In the genomic region with DNA sequence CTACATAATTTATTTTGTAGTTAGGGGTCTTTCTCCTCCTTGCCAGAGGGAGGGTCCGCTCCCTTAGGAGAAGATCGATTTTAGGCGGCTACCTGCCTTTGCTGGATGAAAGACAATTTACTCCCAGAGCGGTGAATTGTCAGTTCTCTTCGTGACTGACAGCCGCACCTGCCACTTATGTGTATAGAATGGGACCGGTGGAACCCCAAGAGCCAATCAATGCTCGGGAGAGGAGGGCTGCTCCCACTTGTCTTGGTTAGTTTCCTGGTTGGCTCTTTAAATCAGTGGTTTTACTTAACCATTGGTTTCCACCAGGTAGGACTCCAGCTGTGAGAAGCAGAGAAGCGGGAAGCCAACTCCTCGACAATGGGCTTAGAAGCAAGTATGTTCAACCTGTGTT, we compare ENCODE assay signal across 9 mouse cellular contexts. TPM values are rescaled to one million over a fixed set of nuclear protein-coding genes. Genes with fewer than 3 reads are reported as not detected.
DNase-seq lines count a peak whose midpoint lies in the region; ATAC-seq lines count a peak whose summit lies in the region.
"Had no signal": no experiment of that assay in that cellular context is flagged by ENCODE, and none has a peak within 500 bp of the region (broad histone marks: within the 10 kb centered on the region; RNA-seq: fewer than 3 reads in every experiment).

No protein-coding gene starts in this region.

- H3K4me3 ChIP-seq in forebrain, embryonic 12.5 days (replicated peaks) = peak overlapping the region; percentile 75
- H3K4me3 ChIP-seq in hindbrain, embryonic 14.5 days (replicated peaks; ENCODE audit: low read length) = peak overlapping the region; percentile 55
- H3K4me3 ChIP-seq in lung, embryonic 16.5 days (ENCODE audit: low read length) = peak overlapping the region; percentile 71

- H3K4me1 ChIP-seq in forebrain, embryonic 12.5 days = peaks cover 13% of the 10 kb centered on the region; the same call in 1 of the 2 replicates
- H3K4me1 ChIP-seq in hindbrain, embryonic 14.5 days (replicated peaks; ENCODE audit: control insufficient read depth, insufficient read depth, low read length) = peaks cover 13% of the 10 kb centered on the region
- H3K4me1 ChIP-seq in lung, embryonic 16.5 days (replicated peaks; ENCODE audit: control insufficient read depth, insufficient read depth, low read length) = no peaks in the 10 kb centered on the region; the same call in 1 of the 2 replicates

- WGBS in forebrain, embryonic 12.5 days = 3% methylated on average over 10 of the region's 10 CpGs
- 5% methylated on average over 10 of the region's 10 CpGs for WGBS in hindbrain, embryonic 14.5 days
- 7% methylated on average over 10 of the region's 10 CpGs for WGBS in lung, embryonic 16.5 days

- H3K36me3 ChIP-seq in forebrain, embryonic 12.5 days (replicated peaks) = no peaks in the 10 kb centered on the region
- peaks cover 4% of the 10 kb centered on the region; the same call in 1 of the 2 replicates for H3K36me3 ChIP-seq in hindbrain, embryonic 14.5 days (replicated peaks; ENCODE audit: control insufficient read depth, insufficient read depth)
- H3K36me3 ChIP-seq in lung, embryonic 16.5 days (ENCODE audit: control insufficient read depth, insufficient read depth, low read length) = no peaks in the 10 kb centered on the region

- no peaks in the 10 kb centered on the region for H3K9me3 ChIP-seq in forebrain, embryonic 12.5 days
- H3K9me3 ChIP-seq in hindbrain, embryonic 14.5 days (ENCODE audit: control insufficient read depth, low read length) = no peaks in the 10 kb centered on the region
- no peaks in the 10 kb centered on the region for H3K9me3 ChIP-seq in lung, embryonic 16.5 days (ENCODE audit: control insufficient read depth, low read length)

- H3K27ac ChIP-seq in forebrain, embryonic 12.5 days = 0 out of 2 replicates have a peak overlapping the region, but pooled peaks have one; percentile 9
- peak overlapping the region; percentile 83; the same call in 1 of the 2 replicates for H3K27ac ChIP-seq in hindbrain, embryonic 14.5 days
- no peak overlapping the region for H3K27ac ChIP-seq in lung, embryonic 16.5 days (ENCODE audit: low read length)
- H3K27ac ChIP-seq: heart, adult 2 months had no signal

- peak overlapping the region; percentile 93 for H3K4me2 ChIP-seq in forebrain, embryonic 12.5 days
- H3K4me2 ChIP-seq in hindbrain, embryonic 14.5 days (replicated peaks) = peak overlapping the region; percentile 59
- peak overlapping the region; percentile 91 for H3K4me2 ChIP-seq in lung, embryonic 16.5 days (ENCODE audit: low read depth, low read length)

- peak; percentile 40 for DNase-seq in adrenal gland, adult 2 months
- no peak for DNase-seq in adrenal gland, adult 18-20 months (ENCODE audit: low spot score in 2 of 2)
- DNase-seq in hindbrain, embryonic 14.5 days (ENCODE audit: low spot score) = peak; percentile 73
- peak; percentile 67 to 71 for DNase-seq in layer of hippocampus, postnatal 36 days
- DNase-seq in right cerebral cortex, adult 2 months (ENCODE audit: low spot score in 2 of 2) = peak; percentile 81 to 84
- no peak for DNase-seq in B cell, adult 2 months

- no peaks in the 10 kb centered on the region for H3K27me3 ChIP-seq in forebrain, embryonic 12.5 days
- H3K27me3 ChIP-seq in hindbrain, embryonic 14.5 days (ENCODE audit: control insufficient read depth, insufficient read depth, low read length) = no peaks in the 10 kb centered on the region
- H3K27me3 ChIP-seq in lung, embryonic 16.5 days (ENCODE audit: control insufficient read depth, insufficient read depth, low read depth, low read length) = peaks cover 10% of the 10 kb centered on the region

- peak overlapping the region; percentile 82 for H3K9ac ChIP-seq in forebrain, embryonic 12.5 days
- H3K9ac ChIP-seq in hindbrain, embryonic 14.5 days = peak overlapping the region; percentile 87
- no peak overlapping the region for H3K9ac ChIP-seq in lung, embryonic 16.5 days (ENCODE audit: low read length)

- peak; percentile 77 for ATAC-seq in forebrain, embryonic 12.5 days (ENCODE audit: low FRiP score)
- ATAC-seq in hindbrain, embryonic 14.5 days (ENCODE audit: low FRiP score) = peak; percentile 69
- peak; percentile 62 for ATAC-seq in lung, embryonic 16.5 days (ENCODE audit: low read depth)

RNA-seq across cellular contexts. Expression of a gene that starts 1.1 kb away (rescaled TPM):
- 1 to 10 TPM; 7.1 to 9.6 TPM for total RNA-seq in adrenal gland, adult 2 months (2021)
- 0.29 and 1.7 TPM in 2 replicates for polyA plus RNA-seq in adrenal gland, adult 2 months (2012; rRNA removed)
- total RNA-seq in adrenal gland, adult 18-20 months (2021) = 1 to 10 TPM; 5.0 to 8.5 TPM
- polyA plus RNA-seq in forebrain, embryonic 12.5 days (2016; fragmentation: Nextera tagmentation; extraction: Ambion mirVana) = 29.2 and 31.7 TPM in 2 replicates
- polyA plus RNA-seq in hindbrain, embryonic 14.5 days (2014; fragmentation: Nextera tagmentation; extraction: Ambion mirVana) = 74.8 and 83.8 TPM in 2 replicates
- total RNA-seq in layer of hippocampus, postnatal 36 days (2021) = 100 to 1,000 TPM; 221 to 266 TPM
- polyA plus RNA-seq in lung, embryonic 16.5 days (2015; fragmentation: Nextera tagmentation; extraction: Ambion mirVana) = 1.5 and 1.9 TPM in 2 replicates

Comparison
In these comparisons a context has a peak if more than half of its experiments do, and no peak if none do; other contexts are left out.
1. DNase-seq: peak in adrenal gland, adult 2 months (single experiment), hindbrain, embryonic 14.5 days (single experiment), layer of hippocampus, postnatal 36 days (2 of 2) and right cerebral cortex, adult 2 months (2 of 2); none in adrenal gland, adult 18-20 months (0 of 2) and B cell, adult 2 months (0 of 2).
2. RNA of a gene that starts 1.1 kb away (polyA plus RNA-seq): 74.8 to 83.8 TPM in hindbrain, embryonic 14.5 days and 29.2 to 31.7 TPM in forebrain, embryonic 12.5 days; 0.29 to 1.7 TPM in adrenal gland, adult 2 months and 1.5 to 1.9 TPM in lung, embryonic 16.5 days; every median in the first group is over 10 times any median in the second.
3. Peak in every context shown above with its lines, with median percentiles within 50 percentile points of each other: ATAC-seq, H3K4me2 ChIP-seq and H3K4me3 ChIP-seq.